11 mouse cellular contexts compared by ENCODE assay signal in genomic region chr7:82405466-82406045, GRCm38 (mm10).
"Had no signal": no experiment of that assay in that cellular context is flagged by ENCODE, and none has a peak within 500 bp of the region (broad histone marks: within the 10 kb centered on the region; RNA-seq: fewer than 3 reads in every experiment).

No protein-coding gene starts in this region.

- H3K27me3 ChIP-seq: liver, embryonic 15.5 days; midbrain, embryonic 12.5 days had no signal

- H3K9me3 ChIP-seq: limb, embryonic 10.5 days; liver, embryonic 15.5 days; midbrain, embryonic 12.5 days had no signal

- ATAC-seq: midbrain, embryonic 16.5 days had no signal

- H3K4me1 ChIP-seq: limb, embryonic 10.5 days; liver, embryonic 15.5 days; midbrain, embryonic 12.5 days had no signal

- H3K4me2 ChIP-seq: liver, embryonic 11.5 days; liver, embryonic 15.5 days; midbrain, embryonic 12.5 days had no signal

- DNase-seq: kidney, adult 8-10 months; kidney, postnatal 4 days; lung, adult 2 months; right cerebral cortex, postnatal 14 days; thymus, postnatal 36 days had no signal

- H3K9ac ChIP-seq: liver, embryonic 15.5 days; midbrain, embryonic 12.5 days had no signal

- H3K27ac ChIP-seq: left cerebral cortex, adult 2 months; limb, embryonic 10.5 days; liver, embryonic 15.5 days; midbrain, embryonic 12.5 days had no signal

- H3K36me3 ChIP-seq: limb, embryonic 10.5 days; liver, embryonic 15.5 days; midbrain, embryonic 12.5 days had no signal

- H3K4me3 ChIP-seq: left cerebral cortex, adult 2 months; limb, embryonic 10.5 days; liver, embryonic 15.5 days; midbrain, embryonic 12.5 days had no signal
